Mouse (Mus musculus) frontal cortex, adult 2 months (tissue): ENCODE results near the gene Ywhag. TPM values are rescaled to one million over a fixed set of nuclear protein-coding genes. Genes with fewer than 3 reads are reported as not detected.
A peak's percentile ranks its signal among the peaks of the same experiment; 100 is the strongest.

Source experiments
- DNase-seq, 2 experiments: peaks; one replicate each; pipeline ENCODE4 v3.0.0; 2022; ENCODE audit warnings: low spot score in 1 of 2; ENCODE audit errors: extremely low spot score in 1 of 2
- polyA plus RNA-seq: library from polyadenylated mRNA; depleted of rRNA; stranded (reverse); fragments of >200 nt; gene quantifications from 2 replicates; pipeline ENCODE4 v1.2.3, GENCODE M21; 2012

Gene Ywhag
- polyA plus RNA-seq, 1 experiment: 551 TPM

- no peak for DNase-seq
Measured at GRCm38 (mm10) chr5:135916051-135916565, 18.3 kb downstream of the Ywhag start.

DNA sequence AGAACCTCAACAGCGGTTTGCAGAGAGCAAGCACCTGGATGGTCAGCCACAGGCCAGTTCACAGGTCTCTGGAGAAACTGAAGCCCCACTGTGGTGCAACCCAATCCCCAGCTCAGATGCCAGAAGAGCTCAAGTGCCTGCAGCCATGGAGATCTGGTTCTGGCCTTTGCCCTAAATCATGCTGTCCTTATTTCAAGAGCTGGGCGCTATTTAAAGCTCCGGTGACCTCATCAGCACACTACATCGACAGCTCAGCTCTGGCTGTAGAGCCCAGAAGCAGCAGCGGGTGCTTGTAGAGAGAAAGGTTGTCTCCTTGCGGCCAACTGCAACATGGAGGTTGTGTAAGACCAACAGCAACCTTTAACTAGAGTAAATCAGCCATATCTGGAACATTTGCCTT is 20.3 kb downstream of the Ywhag start:
- no peak for DNase-seq

- no peak for DNase-seq
Measured at GRCm38 (mm10) chr5:135913201-135913600, 21.2 kb downstream of the Ywhag start.

GRCm38 (mm10) chr5:135911633-135912220 is 22.7 kb downstream of the Ywhag start:
- no peak for DNase-seq

- DNase-seq: no peak
Measured at GRCm38 (mm10) chr5:135910813-135911212, 23.6 kb downstream of the Ywhag start.

DNA sequence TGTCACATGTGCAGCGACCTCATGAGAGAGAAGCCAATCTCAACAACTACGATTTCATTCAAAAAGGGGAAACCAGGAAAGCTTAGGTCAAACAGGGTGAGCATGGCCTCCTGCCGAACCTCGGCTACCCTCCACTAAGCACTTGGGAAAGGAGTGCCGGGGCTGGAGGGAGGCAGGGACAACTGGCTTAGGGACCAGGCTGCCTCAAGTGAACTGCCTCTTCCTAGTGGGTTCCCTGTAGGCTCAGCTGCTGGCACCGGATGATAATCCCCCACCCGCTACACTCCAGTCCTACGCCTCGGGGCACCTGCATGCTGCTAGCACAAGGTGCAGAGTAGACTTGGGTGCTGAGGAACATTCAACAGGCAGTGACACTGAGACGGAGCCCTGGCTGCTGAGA is 24.8 kb downstream of the Ywhag start:
- DNase-seq: no peak

DNA sequence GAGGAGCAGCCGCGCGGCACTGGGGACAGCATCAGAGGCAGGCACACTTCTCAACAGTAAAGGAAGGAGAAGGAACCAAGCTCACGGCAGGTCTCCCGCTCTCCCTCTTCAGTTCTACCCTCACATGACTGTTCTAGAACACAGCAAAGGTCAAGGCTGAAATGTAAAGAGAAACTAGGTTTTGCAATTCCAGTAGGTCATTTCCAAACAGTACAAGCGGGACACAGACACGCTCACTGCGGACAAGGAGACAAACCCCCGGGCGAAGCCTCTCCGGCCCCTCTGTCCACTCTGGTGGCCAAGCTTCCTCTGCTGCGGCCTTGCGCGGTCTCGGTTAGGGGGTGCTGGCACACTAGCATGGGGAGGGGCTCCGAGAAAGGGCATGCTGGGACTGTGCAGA is 25.4 kb downstream of the Ywhag start:
- no peak for DNase-seq

- peak in 1 of 2 experiments; percentile 79 for DNase-seq
Measured at GRCm38 (mm10) chr5:135908185-135908584, 26.2 kb downstream of the Ywhag start.

DNA sequence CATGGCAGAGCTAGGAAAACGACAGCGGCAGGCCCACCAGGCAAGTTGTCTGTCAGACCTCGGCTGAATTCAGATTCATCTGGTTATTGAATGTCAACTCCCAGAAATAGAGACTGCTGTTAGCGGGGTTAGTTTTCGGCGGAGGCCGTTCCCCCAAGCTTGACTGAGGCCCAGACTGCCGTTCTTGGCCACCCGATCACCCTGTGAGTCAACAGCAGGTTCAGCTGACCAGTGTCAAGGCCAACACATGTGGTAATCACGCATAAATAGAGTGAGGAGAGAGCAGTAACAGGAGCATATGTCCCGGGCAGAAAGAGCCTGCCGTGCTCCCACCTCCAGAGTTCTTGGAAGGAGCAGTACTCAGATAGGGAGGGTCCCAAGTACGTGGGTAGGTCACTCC is 27.2 kb downstream of the Ywhag start:
- no peak for DNase-seq

DNA sequence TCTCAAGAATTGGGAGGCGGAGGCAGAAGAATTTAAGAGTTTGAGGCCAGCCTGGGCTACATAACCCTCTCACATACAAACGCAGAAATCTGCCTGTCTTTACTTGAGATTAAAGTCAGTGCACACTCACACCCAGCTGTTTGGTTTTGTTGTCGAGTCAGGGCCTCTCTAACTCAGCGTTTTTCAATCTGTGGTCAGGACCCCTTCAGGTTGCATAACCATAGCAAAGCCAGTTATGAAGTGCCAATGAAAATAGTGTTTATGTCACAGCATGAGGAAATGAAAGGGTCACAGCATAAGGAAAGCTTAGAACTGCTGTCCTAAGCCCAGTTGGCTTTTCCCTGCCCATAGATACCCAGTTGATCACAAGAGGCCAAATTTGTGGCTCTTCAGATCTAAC is 27.6 kb downstream of the Ywhag start:
- no peak for DNase-seq

GRCm38 (mm10) chr5:135905320-135906225 is 28.8 kb downstream of the Ywhag start:
- DNase-seq: no peak

- no peak for DNase-seq
Measured at GRCm38 (mm10) chr5:135904259-135904658, 30.2 kb downstream of the Ywhag start.

- DNase-seq: peak; percentile 91 to 96
Measured at GRCm38 (mm10) chr5:135903551-135904151, 30.8 kb downstream of the Ywhag start.

- DNase-seq: no peak
Measured at GRCm38 (mm10) chr5:135903058-135903457, 31.4 kb downstream of the Ywhag start.

GRCm38 (mm10) chr5:135901354-135902095 is 32.9 kb downstream of the Ywhag start:
- no peak for DNase-seq

DNA sequence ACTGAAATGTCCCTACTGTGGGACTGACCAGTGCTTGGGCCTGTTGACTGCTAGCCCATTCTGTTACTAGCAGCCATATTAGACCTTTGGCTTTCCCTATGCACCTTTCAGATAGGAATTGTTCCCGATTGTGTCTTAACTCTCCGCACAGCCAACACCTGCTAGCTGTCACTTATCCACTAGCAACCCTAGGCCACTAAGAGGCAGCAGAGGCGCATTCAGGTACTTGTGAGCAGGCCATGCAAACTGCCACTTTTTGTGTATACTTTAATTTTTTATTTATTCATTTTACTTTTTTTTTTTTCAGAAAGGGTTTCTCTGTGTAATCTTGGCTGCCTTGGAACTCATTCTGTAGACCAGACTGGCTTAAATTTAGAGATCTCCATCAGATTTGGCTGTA is 33.7 kb downstream of the Ywhag start:
- DNase-seq: no peak

DNA sequence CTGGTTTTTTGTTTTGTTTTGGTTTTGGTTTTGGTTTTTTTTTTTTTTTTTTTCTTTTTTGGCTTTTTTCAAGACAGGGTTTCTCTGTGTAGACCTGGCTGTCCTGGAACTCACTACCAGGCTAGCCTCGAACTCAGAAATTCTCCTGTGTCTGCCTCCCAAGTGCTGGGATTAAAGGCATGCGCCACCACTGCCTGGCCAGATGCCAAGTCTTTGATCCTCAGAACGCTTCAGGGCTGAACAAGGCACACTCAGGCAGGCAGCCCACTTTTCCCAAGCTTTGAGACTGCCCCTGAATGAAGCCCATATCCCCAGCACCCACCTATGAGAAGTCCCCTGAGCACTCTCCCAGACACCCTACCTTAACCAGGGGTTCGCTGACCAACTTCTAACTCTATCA is 34.6 kb downstream of the Ywhag start:
- DNase-seq: no peak

DNA sequence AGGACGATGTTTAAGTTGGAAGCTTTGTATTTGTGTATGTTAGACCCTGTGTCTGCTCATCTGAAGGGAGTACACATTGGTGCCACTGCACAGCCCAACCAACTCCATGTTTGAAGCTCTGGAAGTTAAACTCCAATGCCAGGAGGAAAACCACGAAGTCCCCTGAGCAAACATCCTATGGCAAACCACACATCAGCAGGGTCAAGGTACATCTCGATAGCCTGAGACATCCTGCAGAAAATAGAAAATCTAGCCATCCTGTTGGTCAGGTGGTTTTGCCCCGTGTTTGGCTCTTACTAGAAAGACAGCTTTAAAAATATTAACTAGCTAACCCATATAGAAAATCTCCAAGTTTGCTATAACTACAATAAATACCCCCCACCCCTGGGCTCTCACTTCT is 35.4 kb downstream of the Ywhag start:
- DNase-seq: no peak

- DNase-seq: peak in 1 of 2 experiments; percentile 77
Measured at GRCm38 (mm10) chr5:135898028-135898427, 36.4 kb downstream of the Ywhag start.

DNA sequence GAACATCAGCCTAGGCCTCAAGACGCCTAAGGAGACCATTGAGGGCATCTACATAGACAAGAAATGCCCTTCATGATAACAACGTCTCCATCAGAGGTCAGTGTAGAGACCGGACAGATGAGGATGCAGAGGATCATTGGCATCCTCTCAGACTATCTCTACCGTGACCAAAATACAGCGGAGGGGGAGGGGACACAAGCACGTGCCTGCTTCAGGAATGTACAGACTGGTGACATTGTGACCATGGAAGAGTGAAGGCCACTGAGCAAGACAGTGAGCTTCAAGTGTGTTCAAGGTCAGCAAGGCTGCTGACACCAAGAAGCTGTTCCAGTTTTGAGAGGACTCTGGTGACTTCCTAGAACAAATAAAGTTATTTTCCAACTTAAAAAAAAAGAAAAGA is 39.5 kb downstream of the Ywhag start:
- no peak for DNase-seq
